In genomic region chr6:87849780-87850154, GRCm38 (mm10) we compare ENCODE assay signal across 8 mouse cellular contexts. TPM values are rescaled to one million over a fixed set of nuclear protein-coding genes. Genes with fewer than 3 reads are reported as not detected.
DNase-seq lines count a peak whose midpoint lies in the region; ATAC-seq lines count a peak whose summit lies in the region.

No protein-coding gene starts in this region.

- no peak for DNase-seq in kidney, postnatal 14 days
- DNase-seq in R1 (ENCODE audit: low read depth, low spot score) = peak; percentile 81
- DNase-seq in hindbrain, embryonic 10.5 days (ENCODE audit: low spot score) = peak; percentile 36
- DNase-seq in thymus, postnatal 4 days = peak; percentile 44
- DNase-seq in frontal cortex, postnatal 14 days (ENCODE audit: low spot score in 2 of 2) = no peak
- no peak for DNase-seq in layer of hippocampus, adult 9-11 months

- H3K27ac ChIP-seq in kidney, embryonic 14.5 days (ENCODE audit: low read depth, low read length) = peak overlapping the region; percentile 90
- peak overlapping the region; percentile 99 for H3K27ac ChIP-seq in hindbrain, embryonic 10.5 days

- H3K36me3 ChIP-seq in kidney, embryonic 14.5 days (ENCODE audit: control insufficient read depth, insufficient read depth, low read length) = peaks cover 37% of the 10 kb centered on the region
- H3K36me3 ChIP-seq in hindbrain, embryonic 10.5 days = peaks cover 42% of the 10 kb centered on the region

- 1% methylated on average over 8 of the region's 8 CpGs for WGBS in kidney, embryonic 14.5 days
- WGBS in hindbrain, embryonic 10.5 days = under 1% methylated on average over 8 of the region's 8 CpGs

- H3K27me3 ChIP-seq in kidney, embryonic 14.5 days (ENCODE audit: control insufficient read depth, insufficient read depth, low read length) = no peaks in the 10 kb centered on the region
- no peaks in the 10 kb centered on the region for H3K27me3 ChIP-seq in hindbrain, embryonic 10.5 days (ENCODE audit: insufficient read depth, poor library complexity, severe bottlenecking)

- peak overlapping the region; percentile 77 for H3K4me2 ChIP-seq in kidney, embryonic 14.5 days (replicated peaks; ENCODE audit: low read depth, low read length)

- H3K9ac ChIP-seq in kidney, embryonic 14.5 days (ENCODE audit: low read depth, low read length) = peak overlapping the region; percentile 99

- H3K4me1 ChIP-seq in kidney, embryonic 14.5 days (ENCODE audit: control insufficient read depth, insufficient read depth, low read length) = peaks cover 12% of the 10 kb centered on the region
- peaks cover 39% of the 10 kb centered on the region for H3K4me1 ChIP-seq in hindbrain, embryonic 10.5 days (replicated peaks)

- ATAC-seq in kidney, embryonic 14.5 days (ENCODE audit: low FRiP score, low TSS enrichment) = no peak
- ATAC-seq in megakaryocyte, adult 5-6 weeks (ENCODE audit: poor library complexity, severe bottlenecking) = 0 out of 2 replicates have a peak, but pooled peaks have one; percentile 14

- H3K4me3 ChIP-seq in kidney, embryonic 14.5 days (ENCODE audit: low read length) = peak overlapping the region; percentile 100
- H3K4me3 ChIP-seq in hindbrain, embryonic 10.5 days = peak overlapping the region; percentile 98

- no peaks in the 10 kb centered on the region for H3K9me3 ChIP-seq in kidney, embryonic 14.5 days (ENCODE audit: control insufficient read depth, low read length)
- no peaks in the 10 kb centered on the region for H3K9me3 ChIP-seq in hindbrain, embryonic 10.5 days

RNA-seq across cellular contexts. Expression of gene Cnbp, which starts 1.1 kb away (rescaled TPM):
- polyA plus RNA-seq in kidney, embryonic 14.5 days (2014; fragmentation: Nextera tagmentation; extraction: Ambion mirVana) = 1,222 and 1,346 TPM in 2 replicates
- 1,080 and 1,309 TPM in 2 replicates for polyA plus RNA-seq in hindbrain, embryonic 10.5 days (2016; fragmentation: Nextera tagmentation; extraction: Ambion mirVana)
- 264 and 268 TPM in 2 replicates for total RNA-seq in megakaryocyte, adult 5-6 weeks (2015)
- total RNA-seq in megakaryocyte, adult 5-6 weeks (2017) = 389 and 399 TPM in 2 replicates

RNA-seq across cellular contexts. Expression of gene Isy1, which starts 11.2 kb away (rescaled TPM):
- 61.5 and 63.5 TPM in 2 replicates for polyA plus RNA-seq in kidney, embryonic 14.5 days (2014; fragmentation: Nextera tagmentation; extraction: Ambion mirVana)
- polyA plus RNA-seq in hindbrain, embryonic 10.5 days (2016; fragmentation: Nextera tagmentation; extraction: Ambion mirVana) = 50.7 and 68.0 TPM in 2 replicates
- total RNA-seq in megakaryocyte, adult 5-6 weeks (2015) = 10.2 and 16.7 TPM in 2 replicates
- total RNA-seq in megakaryocyte, adult 5-6 weeks (2017) = 94.0 and 120 TPM in 2 replicates

RNA-seq across cellular contexts. Expression of gene Gm45140, which starts 14.2 kb away (rescaled TPM):
- polyA plus RNA-seq in kidney, embryonic 14.5 days (2014; fragmentation: Nextera tagmentation; extraction: Ambion mirVana) = 3.4 and 5.4 TPM in 2 replicates
- 0.77 and 1.7 TPM in 2 replicates for polyA plus RNA-seq in hindbrain, embryonic 10.5 days (2016; fragmentation: Nextera tagmentation; extraction: Ambion mirVana)
- total RNA-seq in megakaryocyte, adult 5-6 weeks (2015) = 2.5 and 6.0 TPM in 2 replicates
- total RNA-seq in megakaryocyte, adult 5-6 weeks (2017) = 25.6 and 28.7 TPM in 2 replicates

RNA-seq across cellular contexts. Expression of gene Rab43, which starts 37.8 kb away (rescaled TPM):
- polyA plus RNA-seq in kidney, embryonic 14.5 days (2014; fragmentation: Nextera tagmentation; extraction: Ambion mirVana) = 8.1 and 9.9 TPM in 2 replicates
- 7.9 and 8.1 TPM in 2 replicates for polyA plus RNA-seq in hindbrain, embryonic 10.5 days (2016; fragmentation: Nextera tagmentation; extraction: Ambion mirVana)
- total RNA-seq in megakaryocyte, adult 5-6 weeks (2015) = 36.4 and 40.7 TPM in 2 replicates
- total RNA-seq in megakaryocyte, adult 5-6 weeks (2017) = 12.7 and 13.3 TPM in 2 replicates

RNA-seq across cellular contexts. Expression of gene Copg1, which starts 37.8 kb away (rescaled TPM):
- 84.6 and 156 TPM in 2 replicates for polyA plus RNA-seq in kidney, embryonic 14.5 days (2014; fragmentation: Nextera tagmentation; extraction: Ambion mirVana)
- 155 and 159 TPM in 2 replicates for polyA plus RNA-seq in hindbrain, embryonic 10.5 days (2016; fragmentation: Nextera tagmentation; extraction: Ambion mirVana)
- 25.8 and 29.6 TPM in 2 replicates for total RNA-seq in megakaryocyte, adult 5-6 weeks (2015)
- total RNA-seq in megakaryocyte, adult 5-6 weeks (2017) = 47.1 and 50.8 TPM in 2 replicates

Comparison
In these comparisons a context has a peak if more than half of its experiments do, and no peak if none do; other contexts are left out.
1. DNase-seq: peak in R1 (single experiment), hindbrain, embryonic 10.5 days (single experiment) and thymus, postnatal 4 days (single experiment); none in kidney, postnatal 14 days (single experiment), frontal cortex, postnatal 14 days (0 of 2) and layer of hippocampus, adult 9-11 months (single experiment).